Mouse (Mus musculus) right cerebral cortex, postnatal 14 days (tissue): ENCODE data around the gene Ptpre.

Experiments
- DNase-seq: peaks from one replicate; pipeline ENCODE4 v3.0.0; 2022

Gene Ptpre

GRCm38 (mm10) chr7:135580306-135581091 is 43.2 kb downstream of the Ptpre start:
- DNase-seq: no peak

DNA sequence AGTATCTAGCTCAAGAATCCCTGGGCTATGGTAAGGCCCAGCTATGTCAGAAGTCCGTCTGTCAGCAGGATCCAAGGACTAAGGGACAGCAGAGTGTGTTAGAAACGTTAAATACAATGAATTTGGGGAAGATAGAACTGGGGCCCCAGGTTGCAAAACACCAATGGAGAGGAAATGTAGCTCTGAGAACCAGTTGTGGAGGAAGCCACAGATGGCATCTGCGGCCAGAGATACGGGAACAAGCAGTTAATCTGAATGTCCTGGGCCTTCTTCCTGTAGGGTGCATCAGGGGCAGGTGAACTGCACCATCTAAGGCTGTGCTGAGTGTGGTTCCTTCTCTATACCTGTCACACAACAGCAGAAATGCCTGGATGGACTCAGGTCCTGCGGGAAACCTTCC is 43.8 kb downstream of the Ptpre start:
- no peak for DNase-seq

DNA sequence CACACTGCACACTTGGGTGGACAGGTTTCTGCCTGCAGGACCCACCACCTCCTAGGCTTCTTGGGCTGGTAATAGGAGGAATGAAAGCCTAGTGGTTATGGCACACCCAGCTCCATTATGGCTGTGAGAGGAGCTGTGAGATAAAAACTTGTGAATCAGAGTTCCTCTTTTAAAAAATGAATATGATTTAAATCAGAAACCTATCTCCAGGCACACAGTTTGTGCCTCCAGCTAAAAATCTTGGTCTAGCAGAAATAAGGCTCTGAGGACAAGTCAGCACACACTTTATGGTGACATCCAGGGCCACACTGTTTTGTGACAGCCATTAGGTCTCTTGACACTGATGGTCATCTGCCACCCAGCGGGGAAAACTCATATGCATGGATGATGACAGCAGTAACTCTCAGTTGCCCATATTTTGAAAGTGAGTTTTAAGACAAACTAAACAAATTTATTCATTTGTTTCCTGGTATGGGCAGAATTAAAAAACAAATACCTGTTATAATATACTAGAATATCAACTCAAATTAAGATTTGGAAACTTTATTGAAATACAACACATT is 47.9 kb downstream of the Ptpre start:
- no peak for DNase-seq

GRCm38 (mm10) chr7:135586402-135586801 is 49.1 kb downstream of the Ptpre start:
- DNase-seq: no peak

DNA sequence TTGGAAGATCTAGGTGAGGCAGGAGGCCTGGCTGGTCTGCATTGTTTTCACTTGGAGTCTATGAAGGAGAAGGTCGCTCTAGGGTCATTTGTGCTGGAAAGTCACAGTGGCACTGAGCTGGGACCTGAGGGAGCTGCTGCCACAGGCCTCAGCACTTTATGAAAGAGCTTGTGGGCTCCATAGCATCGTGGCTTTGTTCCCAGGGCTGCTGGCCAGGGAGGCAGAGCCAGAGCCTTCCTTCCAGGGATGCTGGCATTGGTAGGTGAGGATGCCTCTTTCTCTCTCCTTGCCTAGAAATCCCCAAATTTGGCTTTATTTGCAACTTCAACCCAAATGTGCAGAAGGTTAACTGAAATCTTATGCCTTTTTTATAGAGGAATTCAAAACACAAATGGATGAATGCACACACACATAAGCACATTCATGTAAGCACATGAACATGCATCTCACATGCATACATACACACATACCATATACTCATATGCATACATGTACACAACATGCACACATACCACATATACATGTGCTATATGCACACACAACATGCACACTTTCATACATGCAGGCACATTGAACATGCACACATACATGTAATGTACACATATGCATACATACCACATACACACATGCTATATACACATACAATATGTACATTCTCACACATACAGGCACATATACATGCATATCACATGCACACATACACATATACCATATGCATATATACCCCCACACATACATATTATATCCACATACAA is 50.7 kb downstream of the Ptpre start:
- DNase-seq: no peak

- DNase-seq: no peak
These were observed 51.5 kb downstream of the Ptpre start for GRCm38 (mm10) chr7:135588620-135589309.

GRCm38 (mm10) chr7:135591461-135591860 is 54.2 kb downstream of the Ptpre start:
- DNase-seq: no peak

DNA sequence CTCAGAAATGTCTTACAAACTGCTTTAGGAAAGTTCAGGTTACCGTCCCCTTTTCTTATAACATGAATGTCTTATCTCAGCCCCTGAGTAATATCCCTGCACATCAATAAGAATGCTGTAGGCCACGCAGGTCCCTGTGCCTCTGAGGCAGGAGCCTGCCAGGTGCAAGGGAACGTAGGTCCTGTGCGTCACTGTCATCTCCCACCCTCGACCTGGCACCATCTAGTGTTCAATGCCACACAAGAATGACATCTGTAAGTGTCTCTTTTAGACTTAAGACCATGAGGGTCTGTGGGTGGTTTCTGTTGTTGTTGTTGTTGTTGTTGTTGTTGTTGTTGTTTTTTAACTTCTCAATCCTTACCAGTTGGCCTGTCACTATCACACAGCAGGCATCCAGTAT is 56.0 kb downstream of the Ptpre start:
- DNase-seq: no peak

DNA sequence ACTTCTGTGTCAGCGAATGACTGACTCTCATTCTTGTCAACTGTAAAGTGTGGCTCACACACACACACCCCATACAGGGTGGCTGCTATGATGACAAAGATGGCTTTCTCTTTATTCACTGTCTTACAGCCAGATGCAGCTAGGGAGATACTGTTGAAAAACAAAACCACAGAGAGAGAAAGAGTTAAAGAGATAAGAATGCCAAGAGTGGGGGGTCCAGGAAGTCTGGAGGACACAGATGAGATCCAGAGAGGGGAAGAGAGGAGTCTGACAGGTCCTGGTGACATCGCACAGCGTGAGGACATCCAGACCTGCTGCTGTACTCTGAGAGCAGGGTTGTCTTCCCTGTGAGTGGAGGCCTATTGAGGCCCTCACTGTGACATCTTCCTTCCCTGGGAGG is 56.5 kb downstream of the Ptpre start:
- no peak for DNase-seq

DNA sequence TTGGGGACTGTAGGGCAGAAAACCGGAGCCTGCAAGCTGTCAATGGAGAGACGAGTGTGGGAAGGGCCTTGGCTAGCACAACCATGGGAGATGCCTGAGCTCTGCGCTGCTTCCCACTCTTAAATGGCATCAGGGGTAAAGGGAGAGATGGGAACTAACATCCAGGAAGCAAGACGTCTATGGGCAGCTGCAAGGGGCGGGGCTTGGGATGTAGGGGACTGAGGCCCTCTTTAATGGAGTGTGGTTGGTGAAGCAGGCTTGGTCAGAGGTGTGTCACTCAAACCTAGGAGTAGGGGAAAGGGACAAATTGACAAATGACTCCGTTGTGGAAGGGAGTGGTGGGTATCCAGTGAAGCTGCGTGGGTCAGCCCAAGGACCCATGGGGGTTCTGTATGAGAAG is 57.4 kb downstream of the Ptpre start:
- DNase-seq: no peak

- no peak for DNase-seq
These were observed 58.4 kb downstream of the Ptpre start for GRCm38 (mm10) chr7:135595640-135596174.

DNA sequence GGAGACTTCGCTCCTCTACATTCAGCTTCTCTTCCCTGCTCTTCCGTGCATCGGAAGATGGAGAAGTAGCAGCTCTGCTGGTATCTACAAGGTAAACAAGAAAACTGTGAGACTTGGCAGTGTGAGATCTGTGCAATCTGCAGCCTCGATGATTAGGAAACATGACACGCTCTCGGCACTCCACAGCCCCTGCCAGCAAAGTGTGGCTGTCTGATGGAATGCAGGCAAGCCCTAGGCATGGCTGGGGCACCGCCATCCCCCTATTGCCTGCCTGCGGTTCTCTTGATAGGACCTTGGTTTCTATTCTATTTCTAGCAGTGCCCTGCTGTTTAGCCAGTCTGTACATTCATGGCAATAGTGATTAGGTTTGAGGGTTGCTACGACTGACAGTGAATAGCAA is 59.7 kb downstream of the Ptpre start:
- DNase-seq: no peak

DNA sequence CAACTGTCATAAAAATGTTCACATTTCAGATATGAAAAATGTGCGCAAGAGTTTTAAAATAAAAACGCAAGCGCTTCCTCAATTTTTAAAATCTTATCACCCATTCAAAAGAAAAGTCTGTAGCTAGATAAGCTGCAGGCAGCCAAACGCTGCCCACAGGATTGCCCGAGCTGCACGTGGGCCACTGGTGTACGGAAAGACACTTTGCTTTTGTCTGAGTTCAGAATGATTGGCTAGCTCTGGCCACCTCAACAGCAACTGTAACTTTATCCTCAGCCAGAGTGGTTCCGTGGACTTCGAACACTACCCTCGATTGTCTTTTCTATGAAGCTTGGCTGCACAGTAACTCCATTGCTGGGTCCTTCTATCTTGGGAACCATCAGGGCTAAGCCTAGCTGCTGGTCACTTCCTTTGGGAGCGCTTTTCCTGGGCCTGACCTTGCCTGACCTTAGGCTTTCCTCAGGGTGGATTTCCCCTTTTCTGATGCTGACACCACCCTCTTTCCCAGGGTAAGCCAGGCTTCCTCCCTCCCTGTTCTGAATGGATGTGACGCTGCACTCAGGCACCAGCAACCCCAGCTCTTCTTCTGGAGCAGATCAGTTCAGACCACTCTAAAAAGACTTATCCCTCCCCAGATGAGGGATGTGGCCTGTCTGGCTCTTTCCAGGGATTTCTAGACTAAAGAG is 60.5 kb downstream of the Ptpre start:
- DNase-seq: no peak

GRCm38 (mm10) chr7:135598303-135598855 is 61.1 kb downstream of the Ptpre start:
- DNase-seq: no peak

- no peak for DNase-seq
These were observed 62.8 kb downstream of the Ptpre start for GRCm38 (mm10) chr7:135600076-135600475.

DNA sequence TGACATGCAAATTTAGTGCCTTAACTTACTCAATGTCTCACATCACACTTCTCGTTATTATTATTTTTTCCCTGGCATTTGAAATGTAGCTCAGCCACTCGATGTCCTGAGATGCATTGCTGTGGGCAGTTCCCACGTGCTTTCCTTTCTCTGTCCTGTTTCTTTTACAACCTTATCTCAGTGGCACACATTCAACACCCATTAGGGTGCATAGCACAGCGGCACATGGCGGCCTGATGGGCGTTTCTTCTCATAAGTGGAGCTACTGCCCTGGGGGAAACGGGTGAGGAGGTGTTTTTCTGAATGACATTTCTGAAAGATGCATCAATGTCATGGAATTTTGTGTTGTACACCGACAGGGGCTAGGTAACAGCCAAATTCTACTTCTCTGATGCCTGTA is 64.3 kb downstream of the Ptpre start:
- no peak for DNase-seq

DNA sequence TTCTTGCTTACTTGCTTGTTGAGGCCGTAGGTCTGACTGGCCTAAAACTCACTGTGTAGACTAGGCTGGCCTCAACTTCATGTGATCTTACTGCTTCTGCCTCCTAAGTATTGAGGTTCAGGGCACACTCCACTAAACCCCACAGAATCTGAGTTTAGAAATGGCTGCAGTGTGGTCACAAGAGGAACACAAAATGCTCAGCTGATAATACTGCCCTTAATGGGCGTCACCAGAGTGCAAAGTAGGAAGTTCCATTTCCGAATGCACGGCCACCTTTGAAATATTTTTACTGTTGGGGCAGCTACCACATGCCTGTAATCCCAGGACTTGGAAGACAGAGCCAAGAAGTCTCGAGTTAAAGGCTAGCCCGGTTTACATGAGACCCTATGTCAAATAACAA is 65.0 kb downstream of the Ptpre start:
- no peak for DNase-seq

DNA sequence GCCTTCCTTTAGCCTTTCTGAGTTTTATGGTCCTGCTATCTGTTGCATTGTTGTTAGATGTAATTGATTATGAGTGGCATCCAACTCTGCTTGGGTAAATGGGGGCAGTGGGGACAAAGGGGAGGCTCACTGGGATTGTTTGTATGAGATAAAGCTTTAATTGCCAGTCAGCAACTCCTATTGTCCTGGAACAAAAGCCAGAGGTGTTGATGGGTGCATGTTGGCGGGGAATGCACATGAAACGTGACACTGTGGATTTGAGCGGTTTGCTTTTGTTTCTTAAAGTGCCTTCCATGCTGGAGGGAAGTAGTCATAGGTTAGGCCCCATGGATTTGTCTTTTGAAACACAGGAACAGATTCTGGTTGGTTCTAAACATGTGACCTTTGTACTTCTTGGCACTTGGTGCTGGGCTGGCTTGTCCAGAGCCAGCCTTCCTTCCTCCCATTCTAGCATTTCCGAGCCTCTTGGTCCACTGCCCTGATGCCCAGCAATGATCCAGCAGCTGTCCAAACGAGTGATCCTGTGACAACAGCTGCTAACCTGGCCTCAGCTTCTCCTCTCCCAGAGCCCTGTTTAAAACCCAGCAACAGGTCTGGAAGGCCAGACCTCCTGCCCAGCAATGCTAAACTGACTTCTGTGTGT is 65.7 kb downstream of the Ptpre start:
- DNase-seq: no peak

- no peak for DNase-seq
These were observed 67.9 kb downstream of the Ptpre start for GRCm38 (mm10) chr7:135605002-135605803.

DNA sequence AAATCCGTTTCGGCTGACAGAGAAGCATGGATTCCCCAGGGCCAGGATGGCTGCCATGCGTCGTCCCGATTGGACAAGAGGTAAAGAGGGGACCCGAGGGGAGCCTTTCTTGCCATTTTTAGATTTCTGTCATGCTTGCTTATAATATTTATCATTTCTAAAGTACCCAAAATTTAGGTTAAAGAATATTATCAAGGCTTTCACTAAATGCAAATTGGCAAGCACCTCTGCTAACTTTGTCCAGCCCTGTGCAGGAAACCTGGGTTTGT is 68.5 kb downstream of the Ptpre start:
- no peak for DNase-seq

DNA sequence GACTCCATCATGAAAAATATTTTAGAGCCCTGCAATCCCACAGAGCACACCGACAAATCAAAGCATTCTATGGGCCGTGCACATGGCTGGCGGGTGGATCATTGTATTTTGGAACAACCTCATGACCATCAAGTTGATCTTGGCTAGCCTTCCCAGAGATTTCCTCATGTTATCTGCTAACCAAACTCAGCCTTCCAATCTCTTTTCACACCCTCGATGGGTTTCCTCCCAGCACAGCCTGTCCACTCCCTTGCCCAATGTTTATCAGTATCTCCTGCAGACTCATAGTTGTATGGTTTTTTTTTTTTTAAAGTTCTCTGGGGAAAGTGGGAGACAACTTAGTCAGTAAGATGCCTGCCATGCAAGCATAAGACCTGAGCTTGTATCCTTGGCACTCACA is 70.9 kb downstream of the Ptpre start:
- no peak for DNase-seq
